Mouse (Mus musculus) neutrophil, adult 5-6 weeks (primary cell): ENCODE results near the gene Plcg1. TPM values are rescaled to one million over a fixed set of nuclear protein-coding genes. Genes with fewer than 3 reads are reported as not detected.

Experiments
- ATAC-seq: fragments of 151-379, 151-347 bp; 2 replicates; pipeline ENCODE4 v1.8.0; 2017; ENCODE audit warnings: mild to moderate bottlenecking, moderate TSS enrichment; ENCODE audit not compliant: insufficient number of reproducible peaks, poor library complexity, low FRiP score, severe bottlenecking; ENCODE audit errors: extremely low read depth
- total RNA-seq: library from RNA; stranded (forward); fragments of 200-1000 nt; gene quantifications from 2 replicates; pipeline ENCODE4 v1.2.3, GENCODE M21; 2017

Gene Plcg1
- total RNA-seq, 1 experiment from 2014 or later: 67.6 TPM

DNA sequence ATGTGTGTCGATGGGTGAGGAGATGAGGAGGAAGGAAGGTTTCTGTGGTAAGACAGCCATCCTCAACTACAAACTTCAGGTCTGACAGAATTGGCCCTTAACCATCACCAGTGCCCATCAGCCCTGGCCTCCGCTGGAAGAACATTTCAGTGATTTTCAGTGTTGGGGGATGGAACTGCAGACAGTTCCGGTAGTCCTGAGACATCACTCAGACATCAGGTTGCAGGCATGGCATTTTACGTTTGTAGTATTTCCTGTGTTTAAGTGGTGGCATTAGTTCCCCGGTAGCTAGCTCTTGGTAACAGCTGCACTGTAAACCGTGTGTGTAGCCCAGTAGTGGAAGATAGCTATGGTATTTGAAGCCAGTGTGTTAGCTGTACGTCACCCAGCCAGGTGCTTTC is 2.0 kb downstream of the Plcg1 start:
- peak; percentile 37; the same call in 1 of the 2 replicates for ATAC-seq

DNA sequence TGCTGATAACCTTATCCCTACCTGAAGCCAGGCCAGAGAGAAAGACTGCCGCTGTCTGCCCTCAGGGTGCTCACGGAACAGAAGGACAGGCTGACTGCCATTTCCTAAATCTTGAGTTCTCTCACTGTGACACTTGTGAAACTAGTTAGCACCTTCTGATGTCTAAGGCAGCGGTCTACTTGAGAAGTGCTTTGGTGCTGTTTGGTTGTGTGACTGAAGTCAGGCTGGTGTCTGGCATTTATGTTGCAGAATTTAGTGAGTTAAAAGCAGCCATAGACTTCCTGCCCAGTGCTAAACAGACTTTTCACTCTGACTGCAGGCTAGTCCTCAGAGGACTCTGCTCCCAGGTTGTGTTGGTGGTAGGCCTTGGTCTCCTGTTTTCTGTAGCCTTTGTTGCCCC is 3.2 kb downstream of the Plcg1 start:
- no peak for ATAC-seq

DNA sequence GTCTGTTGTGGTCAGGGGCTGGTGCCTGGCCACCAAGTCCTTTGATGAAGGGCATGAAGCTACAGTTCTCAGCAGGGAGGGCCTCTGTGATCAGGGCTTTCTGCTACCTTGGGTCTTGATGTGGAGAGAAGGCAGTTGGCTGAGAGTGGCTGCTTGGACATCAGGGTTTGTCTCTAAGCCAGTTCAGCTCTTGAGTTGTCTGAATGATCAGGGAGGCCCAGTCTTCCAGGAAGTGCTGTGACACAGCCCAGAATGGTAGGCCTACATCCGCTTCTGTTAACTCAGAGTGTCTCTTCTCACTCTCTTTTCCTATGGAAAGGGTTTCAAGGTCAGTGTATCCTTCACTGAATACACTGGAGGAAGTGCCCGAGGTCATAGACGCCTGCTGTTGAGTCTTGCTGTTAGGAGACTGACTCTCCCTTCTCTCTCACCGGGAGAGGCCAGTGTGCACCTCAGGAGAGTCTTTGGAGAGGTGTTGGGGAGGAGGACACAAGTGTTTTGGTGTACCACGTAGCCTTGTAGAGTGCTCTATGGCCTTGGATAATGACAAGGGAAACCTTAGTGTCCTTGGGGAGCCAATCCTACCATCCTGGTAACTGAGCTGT is 4.7 kb downstream of the Plcg1 start:
- ATAC-seq: no peak

DNA sequence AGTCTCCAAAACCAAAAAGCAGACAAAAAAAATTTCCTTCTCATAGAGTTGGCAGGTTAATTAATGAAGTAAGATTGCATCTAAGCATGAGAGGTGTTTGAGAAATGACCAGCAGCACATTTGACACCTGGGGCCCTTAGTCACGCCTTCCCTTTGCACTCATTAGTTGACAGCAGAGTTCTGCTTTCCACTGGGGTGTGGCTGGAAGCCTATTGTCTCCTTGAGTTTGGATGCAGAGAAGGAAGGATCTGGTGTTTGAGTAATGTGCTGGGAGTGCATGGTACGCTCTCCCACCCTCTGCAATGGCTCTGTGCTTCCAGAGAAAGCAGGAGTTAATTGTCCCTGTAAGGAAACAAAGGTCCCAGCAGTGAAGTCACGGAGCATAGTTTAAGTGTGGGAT is 5.4 kb downstream of the Plcg1 start:
- ATAC-seq: no peak

DNA sequence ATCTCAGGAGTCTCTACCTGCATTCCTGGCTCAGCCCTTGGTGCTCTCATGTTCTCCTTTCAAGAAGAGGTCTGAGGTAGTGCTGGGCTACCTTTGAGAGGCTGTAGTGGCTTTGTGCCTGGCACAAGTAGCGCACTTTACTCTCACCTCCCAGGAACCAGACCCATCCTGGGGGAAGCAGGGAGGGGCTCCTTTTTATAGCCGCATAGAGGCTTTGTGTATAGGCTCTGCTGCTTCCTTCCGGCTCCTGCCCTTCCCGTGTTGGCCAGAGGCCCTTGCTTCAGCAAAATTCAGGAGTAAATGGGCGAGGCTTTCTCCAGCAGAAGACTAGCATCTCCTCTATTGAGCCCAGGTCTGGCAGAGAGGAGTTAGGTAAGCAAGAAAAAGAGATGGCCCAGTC is 7.3 kb downstream of the Plcg1 start:
- no peak for ATAC-seq

DNA sequence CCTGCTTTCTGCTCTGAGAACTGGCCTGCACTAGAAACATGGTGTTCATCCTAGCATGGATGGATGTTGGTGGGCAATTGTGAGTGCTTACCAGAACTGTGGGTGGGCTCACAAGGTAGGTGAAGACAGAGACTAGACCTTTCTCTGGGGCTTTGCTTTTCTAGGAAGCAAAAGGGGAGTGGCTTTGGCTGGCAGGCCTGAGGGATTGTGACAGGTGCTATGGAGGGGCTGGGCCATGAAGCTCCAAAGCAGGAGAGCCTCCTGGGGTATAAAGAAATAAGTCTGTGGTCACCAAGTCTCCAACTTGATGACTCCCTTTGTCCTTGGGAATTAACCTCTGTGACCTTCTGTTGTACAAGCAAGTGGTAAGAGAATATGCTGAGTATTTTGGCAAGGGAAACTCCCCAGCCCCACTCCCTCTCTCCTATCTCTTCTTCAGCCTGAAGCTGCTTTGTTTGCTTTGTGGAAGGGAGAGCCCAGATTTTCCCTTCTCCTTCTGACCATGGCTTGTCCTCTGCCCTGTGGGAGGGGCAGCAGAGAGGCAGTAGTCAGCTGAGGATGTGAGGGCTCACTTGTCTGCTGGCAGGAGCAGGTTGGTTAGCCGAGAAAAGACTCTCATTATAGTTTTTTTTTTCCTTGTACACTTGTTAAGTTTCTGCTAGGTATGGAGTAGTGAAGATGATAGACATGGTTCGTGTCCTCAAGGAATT is 8.7 kb downstream of the Plcg1 start:
- no peak for ATAC-seq

DNA sequence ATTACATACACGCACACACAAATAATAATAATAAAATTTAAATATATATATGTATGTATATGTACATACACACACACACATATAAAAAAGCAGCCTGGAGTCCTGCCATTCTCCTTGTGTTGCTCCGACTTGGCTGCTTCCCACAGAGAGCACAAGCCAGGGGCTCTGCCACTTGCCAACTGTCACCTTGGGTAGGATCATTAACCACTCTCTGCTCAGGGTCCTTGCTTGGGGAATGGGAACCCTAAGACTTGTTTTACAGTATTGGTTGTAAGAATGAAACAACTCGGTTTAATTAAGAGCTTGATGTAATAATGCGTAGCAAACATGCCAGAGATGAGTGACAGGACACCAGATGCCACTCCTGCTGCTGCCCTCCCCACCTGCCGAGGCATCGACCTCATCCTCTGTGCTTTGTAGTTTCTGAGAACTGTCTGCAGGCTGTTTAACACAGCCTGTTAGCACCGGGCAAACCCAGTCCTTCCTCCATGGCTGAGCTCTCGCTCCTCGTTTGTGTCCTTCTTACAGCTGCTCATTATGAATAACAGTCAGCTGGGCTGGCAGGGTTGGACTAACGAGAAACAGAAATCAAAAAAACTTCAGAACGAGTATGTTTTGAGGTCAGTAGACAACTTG is 9.5 kb downstream of the Plcg1 start:
- ATAC-seq: no peak

DNA sequence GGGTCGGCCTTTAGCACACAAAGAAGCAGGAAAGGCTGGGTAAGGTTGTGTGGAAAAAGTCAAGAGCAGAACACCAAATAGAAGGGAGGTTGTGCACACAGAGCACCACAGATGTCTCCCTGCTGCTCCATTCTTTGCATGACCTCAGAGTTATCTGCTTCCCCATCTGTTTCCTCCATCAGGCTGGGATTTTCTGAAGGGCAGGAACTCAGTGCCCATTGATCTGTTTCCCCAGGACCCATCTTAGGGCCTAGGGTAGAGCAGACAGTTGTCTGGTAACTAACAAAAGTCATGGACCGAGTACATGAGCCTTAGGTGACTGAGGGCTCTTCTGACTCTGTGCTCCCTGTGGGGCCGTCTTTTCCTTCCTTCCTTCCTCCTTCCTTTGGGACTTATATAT is 10.5 kb downstream of the Plcg1 start:
- ATAC-seq: no peak

DNA sequence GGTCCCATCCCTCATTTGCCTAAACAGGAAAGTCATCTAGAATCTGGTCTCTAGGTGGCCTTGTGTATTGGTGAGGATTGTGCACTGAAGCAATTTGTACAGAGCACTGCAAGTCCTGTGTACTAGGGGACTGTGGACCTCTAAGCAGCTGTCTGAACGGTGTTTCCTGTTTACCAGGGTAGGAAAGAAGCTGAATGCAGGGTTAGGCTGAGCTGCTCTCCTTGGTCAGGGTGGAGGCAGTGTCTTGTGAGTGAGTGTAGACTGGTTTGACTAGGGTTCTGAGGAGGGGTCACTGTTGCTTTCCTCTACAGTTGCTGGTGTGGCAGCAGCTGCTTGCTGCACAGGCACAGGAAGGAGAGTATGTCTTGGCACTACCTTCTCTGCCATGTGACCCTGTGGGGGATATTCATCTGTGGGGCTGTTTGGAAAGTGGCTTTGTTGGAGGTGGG is 11.1 kb downstream of the Plcg1 start:
- peak; percentile 58; the same call in 1 of the 2 replicates for ATAC-seq

DNA sequence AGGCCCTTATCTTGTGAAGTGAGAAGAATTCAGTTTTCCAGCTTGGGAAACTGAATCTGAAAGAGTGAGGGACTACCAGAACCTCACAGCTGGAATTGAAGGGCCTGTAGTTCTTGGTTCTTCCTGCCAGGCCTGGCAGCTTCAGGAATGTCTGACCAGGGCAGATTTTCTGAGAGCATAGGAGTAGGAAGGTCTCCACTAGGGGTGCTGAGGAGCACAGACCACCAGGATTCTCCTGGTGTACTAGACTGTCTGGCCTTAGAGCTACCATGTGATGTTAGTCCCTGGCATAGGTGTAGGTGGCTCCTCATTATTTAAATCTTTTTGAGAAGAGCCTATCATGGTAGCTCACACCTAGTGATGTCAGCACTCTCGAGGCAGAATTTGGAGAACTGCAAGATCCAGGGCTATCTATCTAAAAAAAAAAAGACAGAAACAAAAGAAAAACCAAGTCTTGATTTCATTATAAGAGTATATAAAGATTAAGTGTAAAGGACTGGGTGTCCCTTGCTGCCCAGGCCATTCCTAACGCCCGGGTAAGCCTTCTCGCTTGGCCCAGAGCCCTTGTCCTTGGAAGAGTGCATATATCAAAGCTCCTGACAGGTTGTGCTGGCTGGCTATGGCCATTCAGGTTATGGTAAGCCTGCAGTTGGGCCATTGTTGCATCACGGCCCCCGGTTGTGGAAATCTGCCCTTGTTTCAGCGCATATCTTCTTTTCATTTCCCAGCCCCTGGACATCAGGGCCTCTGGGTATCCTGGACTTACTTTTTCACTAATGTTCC is 13.1 kb downstream of the Plcg1 start:
- 0 out of 2 replicates have a peak, but pooled peaks have one; percentile 35 for ATAC-seq

DNA sequence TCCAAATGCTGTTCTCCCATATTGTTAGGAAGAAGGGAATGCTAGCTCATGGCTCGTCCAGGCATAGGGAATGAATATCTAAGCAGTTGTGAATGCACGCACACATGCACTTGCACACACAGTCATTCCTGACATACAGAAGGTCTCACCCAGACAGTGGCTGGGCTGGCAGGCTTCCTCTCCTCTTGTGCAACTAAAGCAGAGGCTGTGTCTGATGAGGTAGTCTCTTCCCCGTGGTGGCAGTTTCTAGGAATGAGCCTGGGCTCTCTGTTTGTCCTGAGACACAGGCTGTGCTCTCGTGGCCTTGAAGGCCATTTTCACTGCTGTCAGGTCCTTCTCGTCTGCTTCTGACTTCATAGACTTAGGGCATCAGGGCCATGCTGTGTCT is 13.7 kb downstream of the Plcg1 start:
- ATAC-seq: no peak

DNA sequence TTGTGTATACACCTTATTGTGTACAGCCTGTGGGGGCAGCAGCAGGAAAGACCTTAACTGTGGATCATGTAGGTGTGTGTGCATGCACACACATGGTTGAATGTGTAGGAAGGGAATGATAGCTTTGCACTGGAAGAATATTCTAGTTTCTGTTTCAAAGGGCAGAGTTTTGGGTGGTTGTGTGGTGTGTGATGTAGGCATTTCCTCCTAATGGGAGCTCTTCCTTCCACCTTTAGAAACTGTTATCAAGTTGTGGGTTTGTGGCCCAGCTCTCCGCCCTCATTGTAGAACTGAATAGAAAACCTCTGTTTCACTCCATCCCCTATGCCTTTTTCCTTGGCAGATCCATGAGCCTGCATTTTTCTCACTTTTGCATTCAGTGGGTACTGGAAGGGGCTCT is 14.4 kb downstream of the Plcg1 start:
- no peak for ATAC-seq

DNA sequence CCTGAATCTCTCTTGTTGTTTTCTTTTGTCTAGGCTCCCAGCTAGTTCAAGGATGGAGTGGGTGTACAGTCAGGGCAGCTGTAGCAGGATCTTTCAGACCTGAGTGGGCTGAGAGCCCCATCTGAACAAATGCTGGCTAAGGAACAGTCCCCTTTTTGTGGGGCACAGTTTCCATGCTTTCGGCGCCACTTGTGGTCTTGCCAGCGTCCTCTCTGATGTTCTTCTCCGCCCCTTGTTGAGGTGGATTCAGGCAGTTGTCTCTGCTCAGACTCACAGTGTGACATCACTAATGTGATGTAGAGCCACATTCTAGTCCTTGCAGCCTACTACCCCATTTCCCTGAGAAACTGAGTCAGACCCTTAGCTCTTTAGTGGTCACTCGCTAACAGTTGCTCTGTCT is 15.5 kb downstream of the Plcg1 start:
- ATAC-seq: no peak

DNA sequence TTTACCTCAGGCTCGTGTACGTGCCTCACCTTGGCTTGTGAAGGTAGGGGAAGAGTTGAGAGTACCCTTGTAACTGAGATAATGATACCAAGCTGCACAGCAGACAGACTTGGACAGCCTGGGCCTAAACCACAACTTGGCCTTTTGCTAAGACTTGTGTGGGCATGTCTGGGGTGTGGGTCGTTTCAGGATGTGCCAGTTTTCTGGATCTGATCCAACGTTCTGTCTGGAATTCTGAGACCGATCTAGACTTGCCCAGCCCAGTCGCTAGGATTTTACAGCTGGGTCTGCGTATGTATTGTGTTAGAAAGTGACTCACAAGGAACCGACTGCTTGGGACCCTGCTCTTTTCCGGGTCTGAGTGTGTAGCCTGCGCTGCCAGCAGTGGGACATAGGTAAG is 16.0 kb downstream of the Plcg1 start:
- no peak for ATAC-seq

DNA sequence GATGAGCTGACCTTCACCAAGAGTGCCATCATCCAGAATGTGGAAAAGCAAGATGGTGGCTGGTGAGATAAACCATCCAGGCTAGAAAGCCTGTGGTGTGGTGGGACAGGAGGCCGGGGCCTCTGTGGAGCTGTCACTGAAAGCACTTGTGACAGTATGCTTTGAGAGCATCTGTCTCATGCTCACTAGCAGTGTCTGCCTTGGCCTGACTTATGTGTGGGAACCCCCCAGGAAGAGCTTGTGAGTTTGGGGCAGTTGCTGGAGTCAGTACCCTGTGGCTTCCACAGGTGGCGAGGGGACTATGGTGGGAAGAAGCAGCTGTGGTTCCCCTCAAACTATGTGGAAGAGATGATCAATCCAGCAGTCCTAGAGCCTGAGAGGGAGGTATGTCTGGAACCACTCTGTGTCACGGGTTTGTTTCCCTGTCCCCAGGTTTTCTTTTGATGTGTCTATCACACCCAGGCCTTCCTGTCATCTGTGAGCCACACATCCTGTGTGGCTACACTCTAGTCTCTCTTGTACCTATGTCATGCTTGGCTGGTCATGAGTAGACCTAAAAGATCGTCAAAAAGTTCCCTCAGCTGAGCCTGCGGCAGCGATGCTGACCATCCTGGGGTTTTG is 25.6 kb downstream of the Plcg1 start:
- ATAC-seq: peak; percentile 53

DNA sequence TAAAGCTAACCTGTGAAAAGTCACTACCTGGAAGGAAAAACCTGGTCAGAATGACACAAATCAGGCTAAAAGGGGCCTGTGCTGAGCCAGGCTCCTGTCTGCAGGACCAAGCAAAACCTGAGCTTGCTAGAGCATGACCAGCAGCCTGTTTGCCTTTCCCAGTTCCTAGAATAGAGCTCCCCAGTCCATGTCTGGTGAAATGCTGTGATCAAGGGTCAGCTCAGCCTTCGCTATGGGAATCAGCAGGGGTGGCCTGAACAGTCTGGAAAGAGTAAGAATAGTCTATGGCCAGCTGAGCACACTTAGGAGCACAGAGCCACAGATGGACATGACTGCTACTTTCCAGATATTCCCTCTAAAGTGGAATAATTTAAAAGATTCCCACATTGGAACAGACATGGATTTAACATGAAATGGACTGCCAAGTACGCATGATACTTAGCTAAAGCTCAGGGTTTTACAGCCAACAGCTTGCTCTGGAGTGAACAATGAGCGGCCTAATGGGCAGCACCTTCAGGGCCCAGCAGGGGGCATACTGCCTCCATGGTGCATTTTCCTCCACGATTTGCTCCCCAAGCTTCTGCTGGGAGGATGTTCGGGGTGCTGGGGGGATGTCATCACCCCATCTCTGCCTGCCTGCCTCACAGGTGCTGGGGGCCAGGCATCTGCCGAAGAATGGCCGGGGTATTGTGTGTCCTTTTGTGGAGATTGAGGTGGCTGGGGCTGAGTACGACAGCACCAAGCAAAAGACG is 29.5 kb downstream of the Plcg1 start:
- ATAC-seq: no peak

DNA sequence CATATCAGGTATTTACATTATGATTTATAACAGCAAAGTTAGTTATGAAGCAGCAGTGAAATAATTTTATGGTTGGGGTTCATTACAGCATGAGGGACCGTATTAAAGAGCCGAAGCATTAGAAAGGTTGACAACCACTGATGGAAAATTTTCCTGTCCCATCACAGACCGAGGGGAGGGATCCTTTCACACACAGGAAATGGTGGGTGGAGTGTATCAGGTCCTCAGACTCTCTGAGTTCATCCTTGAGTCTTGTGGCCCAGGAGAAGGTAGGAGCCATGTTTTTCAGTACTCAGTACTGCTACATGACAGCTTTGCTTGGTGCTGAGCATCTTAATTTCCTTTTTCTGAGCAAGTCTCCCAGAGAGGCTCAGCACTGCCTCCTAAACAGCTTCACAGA is 32.7 kb downstream of the Plcg1 start:
- ATAC-seq: no peak

DNA sequence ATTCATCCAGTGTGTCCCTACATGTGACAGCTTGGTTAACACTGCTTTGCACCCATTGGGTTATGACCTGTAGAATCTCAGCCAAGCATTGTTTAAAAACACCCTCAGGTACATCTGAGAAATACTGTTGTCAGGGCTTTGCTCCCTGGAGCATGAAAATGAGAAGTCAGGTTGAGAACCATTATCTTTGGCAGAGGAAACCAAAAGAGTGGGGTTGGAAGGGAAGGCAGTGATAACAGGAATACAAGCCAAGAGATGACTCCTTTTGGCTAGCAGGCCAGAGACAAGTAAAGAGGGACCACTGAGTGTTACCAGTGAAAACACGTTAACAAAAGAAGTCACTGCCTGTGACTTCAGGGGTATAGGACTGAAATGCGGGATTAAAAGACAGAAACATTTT is 33.3 kb downstream of the Plcg1 start:
- no peak for ATAC-seq

DNA sequence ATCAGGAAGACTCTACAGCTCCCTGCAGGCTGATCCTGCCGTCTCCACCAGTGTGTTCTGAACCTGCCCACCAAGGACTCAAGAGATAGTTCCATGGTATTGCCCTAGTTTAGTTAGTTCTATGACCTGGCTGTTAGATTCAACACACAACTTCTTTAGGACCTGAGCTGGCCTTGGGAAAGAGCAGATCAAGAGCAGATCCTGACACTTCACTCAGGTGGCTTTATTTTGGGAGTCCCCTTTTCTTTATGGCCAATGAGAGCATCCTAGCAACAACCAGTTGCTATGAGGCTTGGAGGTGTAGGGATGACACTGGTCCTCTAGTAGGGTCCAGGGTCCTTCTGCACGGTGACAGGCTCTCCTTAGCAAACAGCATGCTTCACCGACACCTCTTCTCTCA is 34.0 kb downstream of the Plcg1 start:
- no peak for ATAC-seq
